Mouse (Mus musculus) cerebellum, adult 8-10 months (tissue): Measurements from ENCODE around the gene Nol4l.

Source experiments
- DNase-seq: peaks from one replicate; pipeline ENCODE4 v3.0.0; 2022

Gene Nol4l

GRCm38 (mm10) chr2:153542936-153543668 is 13.3 kb upstream of the Nol4l start:
- no peak for DNase-seq

GRCm38 (mm10) chr2:153538898-153539297 is 9.1 kb upstream of the Nol4l start:
- no peak for DNase-seq

- no peak for DNase-seq
Measured at GRCm38 (mm10) chr2:153533981-153534380, 4.2 kb upstream of the Nol4l start.

GRCm38 (mm10) chr2:153530948-153531347 is 1.2 kb upstream of the Nol4l start:
- DNase-seq: no peak

- peak; percentile 65 for DNase-seq
Measured at GRCm38 (mm10) chr2:153529365-153529781, 398 bp downstream of the Nol4l start.

- DNase-seq: peak; percentile 44
Measured at GRCm38 (mm10) chr2:153528571-153529364, 1.0 kb downstream of the Nol4l start.

GRCm38 (mm10) chr2:153527580-153528531 is 1.9 kb downstream of the Nol4l start:
- peak; percentile 57 for DNase-seq

- peak; percentile 31 for DNase-seq
Measured at GRCm38 (mm10) chr2:153526850-153527530, 2.8 kb downstream of the Nol4l start.

- DNase-seq: peak; percentile 21
Measured at GRCm38 (mm10) chr2:153525906-153526311, 3.9 kb downstream of the Nol4l start.

- no peak for DNase-seq
Measured at GRCm38 (mm10) chr2:153524727-153525126, 5.0 kb downstream of the Nol4l start.

- DNase-seq: no peak
Measured at GRCm38 (mm10) chr2:153523656-153524055, 6.1 kb downstream of the Nol4l start.

- DNase-seq: no peak
Measured at GRCm38 (mm10) chr2:153523143-153523542, 6.6 kb downstream of the Nol4l start.

GRCm38 (mm10) chr2:153522270-153522669 is 7.5 kb downstream of the Nol4l start:
- DNase-seq: no peak

GRCm38 (mm10) chr2:153520057-153520456 is 9.7 kb downstream of the Nol4l start:
- DNase-seq: no peak

- peak; percentile 28 for DNase-seq
Measured at GRCm38 (mm10) chr2:153516961-153517360, 12.8 kb downstream of the Nol4l start.

- DNase-seq: peak; percentile 58
Measured at GRCm38 (mm10) chr2:153515582-153515981, 14.2 kb downstream of the Nol4l start.

GRCm38 (mm10) chr2:153514497-153515380 is 15.0 kb downstream of the Nol4l start:
- DNase-seq: peak; percentile 49

- DNase-seq: peak; percentile 25
Measured at GRCm38 (mm10) chr2:153513983-153514382, 15.8 kb downstream of the Nol4l start.

- peak; percentile 49 for DNase-seq
Measured at GRCm38 (mm10) chr2:153512416-153513323, 17.1 kb downstream of the Nol4l start.

- DNase-seq: peak; percentile 32
Measured at GRCm38 (mm10) chr2:153511562-153511961, 18.2 kb downstream of the Nol4l start.
